Mouse (Mus musculus): Measurements from ENCODE around the gene Rps7.

GRCm38 (mm10) chr12:28684674-28685073 lies 48.9 kb upstream of the Rps7 start:
- TF ChIP-seq GATA1 (IDR thresholded peaks at IDR 0.05; ENCODE audit: low read length) (no peak), TAL1 (IDR thresholded peaks at IDR 0.05; ENCODE audit: low read length) (no peak)
